8 mouse cellular contexts compared by ENCODE assay signal in the genomic region with DNA sequence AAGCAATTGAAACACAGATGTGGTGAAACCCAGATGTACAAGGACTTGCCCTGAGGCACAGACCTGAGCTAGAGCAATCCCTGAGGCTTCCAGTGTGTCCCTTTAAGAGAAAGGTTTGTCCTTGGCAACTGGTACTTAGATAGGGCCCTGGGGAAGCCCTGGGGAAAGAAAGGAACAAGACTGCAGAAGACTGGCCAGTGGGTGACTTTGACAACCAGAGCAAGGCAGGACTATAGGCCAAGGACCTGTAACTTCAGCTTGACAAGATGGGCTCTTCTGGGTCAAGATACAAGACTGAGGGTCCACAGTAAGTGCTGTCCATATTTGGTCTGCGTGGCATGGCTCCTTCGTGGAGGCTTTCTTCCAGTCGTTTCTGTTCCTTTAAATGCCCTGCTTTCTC. TPM values are rescaled to one million over a fixed set of nuclear protein-coding genes. Genes with fewer than 3 reads are reported as not detected.
DNase-seq lines count a peak whose midpoint lies in the region; ATAC-seq and TF ChIP-seq lines count a peak whose summit lies in the region.

A gene (plus strand): TSS at position 190 of the 400 bp plus-strand sequence.

- no peak for ATAC-seq in forebrain, postnatal 0 days
- no peak for ATAC-seq in hindbrain, embryonic 14.5 days (ENCODE audit: low FRiP score)
- no peak for ATAC-seq in liver, embryonic 16.5 days (ENCODE audit: low read depth)
- no peak for ATAC-seq in cerebellum, adult (ENCODE audit: insufficient number of reproducible peaks, low FRiP score, low TSS enrichment)

- H3K36me3 ChIP-seq in kidney, adult 2 months (ENCODE audit: control insufficient read depth, insufficient read depth, low read length) = no peaks in the 10 kb centered on the region
- H3K36me3 ChIP-seq in forebrain, postnatal 0 days (ENCODE audit: insufficient read depth) = no peaks in the 10 kb centered on the region
- H3K36me3 ChIP-seq in hindbrain, embryonic 14.5 days (replicated peaks; ENCODE audit: control insufficient read depth, insufficient read depth) = peaks cover 2% of the 10 kb centered on the region
- H3K36me3 ChIP-seq in liver, embryonic 16.5 days (ENCODE audit: control insufficient read depth, insufficient read depth) = no peaks in the 10 kb centered on the region

- no peak within 1 kb of the TSS for H3K4me2 ChIP-seq in forebrain, postnatal 0 days (ENCODE audit: low read depth)
- no peak within 1 kb of the TSS for H3K4me2 ChIP-seq in hindbrain, embryonic 14.5 days (replicated peaks)
- no peak within 1 kb of the TSS for H3K4me2 ChIP-seq in liver, embryonic 16.5 days (ENCODE audit: low read depth, low read length)

- WGBS in kidney, adult 2 months = 78% methylated on average over 3 of the region's 3 CpGs
- WGBS in forebrain, postnatal 0 days = 70% methylated on average over 3 of the region's 3 CpGs
- 85% methylated on average over 3 of the region's 3 CpGs for WGBS in hindbrain, embryonic 14.5 days
- WGBS in liver, embryonic 16.5 days (ENCODE audit: insufficient replicate concordance) = 56% methylated on average over 3 of the region's 3 CpGs

- no peak within 1 kb of the TSS for H3K4me3 ChIP-seq in kidney, adult 2 months (ENCODE audit: insufficient read depth, low read depth, low read length)
- no peak within 1 kb of the TSS for H3K4me3 ChIP-seq in forebrain, postnatal 0 days (ENCODE audit: low read depth, low read length)
- H3K4me3 ChIP-seq in hindbrain, embryonic 14.5 days (replicated peaks; ENCODE audit: low read length) = no peak within 1 kb of the TSS
- no peak within 1 kb of the TSS for H3K4me3 ChIP-seq in liver, embryonic 16.5 days (ENCODE audit: low read depth, low read length)

- no peak for TF ChIP-seq CTCF in kidney, adult 2 months (conservative IDR thresholded peaks at IDR 0.05; ENCODE audit: insufficient read depth, insufficient read length, low read depth, low read length)
- TF ChIP-seq CTCF in forebrain, postnatal 0 days (IDR thresholded peaks at IDR 0.05; ENCODE audit: low read depth) = no peak

- H3K27me3 ChIP-seq in kidney, adult 2 months (replicated peaks; ENCODE audit: control insufficient read depth, insufficient read depth, low read length) = no peaks in the 10 kb centered on the region
- no peaks in the 10 kb centered on the region for H3K27me3 ChIP-seq in forebrain, postnatal 0 days (ENCODE audit: insufficient read depth, low read length)
- H3K27me3 ChIP-seq in hindbrain, embryonic 14.5 days (ENCODE audit: control insufficient read depth, insufficient read depth, low read length) = no peaks in the 10 kb centered on the region
- no peaks in the 10 kb centered on the region for H3K27me3 ChIP-seq in liver, embryonic 16.5 days (ENCODE audit: control insufficient read depth, insufficient read depth, low read depth, low read length)

- H3K27ac ChIP-seq in kidney, adult 2 months (ENCODE audit: insufficient read depth, low read depth, low read length) = no peak within 1 kb of the TSS
- no peak within 1 kb of the TSS for H3K27ac ChIP-seq in forebrain, postnatal 0 days (ENCODE audit: low read depth, low read length)
- no peak within 1 kb of the TSS for H3K27ac ChIP-seq in hindbrain, embryonic 14.5 days
- H3K27ac ChIP-seq in liver, embryonic 16.5 days (ENCODE audit: low read length) = no peak within 1 kb of the TSS

- no peak for TF ChIP-seq POLR2A in kidney, adult 2 months (IDR thresholded peaks at IDR 0.05; ENCODE audit: low read depth, low read length)

- H3K9ac ChIP-seq in forebrain, postnatal 0 days = no peak within 1 kb of the TSS
- no peak within 1 kb of the TSS for H3K9ac ChIP-seq in hindbrain, embryonic 14.5 days
- no peak within 1 kb of the TSS for H3K9ac ChIP-seq in liver, embryonic 16.5 days (ENCODE audit: low read depth, low read length)

- no peaks in the 10 kb centered on the region for H3K9me3 ChIP-seq in forebrain, postnatal 0 days (ENCODE audit: low read length)
- no peaks in the 10 kb centered on the region for H3K9me3 ChIP-seq in hindbrain, embryonic 14.5 days (ENCODE audit: control insufficient read depth, low read length)
- H3K9me3 ChIP-seq in liver, embryonic 16.5 days (replicated peaks; ENCODE audit: control insufficient read depth, low read length) = no peaks in the 10 kb centered on the region

- no peak for DNase-seq in kidney, adult 2 months
- no peak for DNase-seq in kidney, postnatal 10 days
- no peak for DNase-seq in adrenal gland, adult 18-20 months (ENCODE audit: low spot score in 2 of 2)
- no peak for DNase-seq in forebrain, postnatal 0 days
- no peak for DNase-seq in hindbrain, embryonic 14.5 days (ENCODE audit: low spot score)
- no peak for DNase-seq in testis, postnatal 10 days (ENCODE audit: low spot score)

- H3K4me1 ChIP-seq in kidney, adult 2 months (ENCODE audit: control insufficient read depth, insufficient read depth, low read length) = no peaks in the 10 kb centered on the region
- no peaks in the 10 kb centered on the region; the same call in 1 of the 2 replicates for H3K4me1 ChIP-seq in forebrain, postnatal 0 days (ENCODE audit: insufficient read depth)
- H3K4me1 ChIP-seq in hindbrain, embryonic 14.5 days (replicated peaks; ENCODE audit: control insufficient read depth, insufficient read depth, low read length) = no peaks in the 10 kb centered on the region; the same call in 1 of the 2 replicates
- H3K4me1 ChIP-seq in liver, embryonic 16.5 days (ENCODE audit: control insufficient read depth, low read depth, low read length) = peaks cover 25% of the 10 kb centered on the region

RNA-seq across cellular contexts. Expression of the gene that starts here (rescaled TPM):
- 15.6 and 22.1 TPM in 2 replicates for polyA plus RNA-seq in kidney, adult 2 months (2012; rRNA removed)
- total RNA-seq in adrenal gland, adult 18-20 months (2021) = 10 to 100 TPM; 55.8 to 88.9 TPM
- total RNA-seq in forebrain, postnatal 0 days (2014; rRNA removed) = 28.4 and 34.8 TPM in 2 replicates
- 25.6 and 29.5 TPM in 2 replicates for polyA plus RNA-seq in forebrain, postnatal 0 days (2015; fragmentation: Nextera tagmentation; extraction: Ambion mirVana)
- polyA plus RNA-seq in hindbrain, embryonic 14.5 days (2014; fragmentation: Nextera tagmentation; extraction: Ambion mirVana) = 36.7 and 38.7 TPM in 2 replicates
- 48.4 and 52.7 TPM in 2 replicates for polyA plus RNA-seq in liver, embryonic 16.5 days (2015; fragmentation: Nextera tagmentation; extraction: Ambion mirVana)
